ENCODE assay signal across 13 mouse cellular contexts in genomic region chr1:4623268-4623667, GRCm38 (mm10).
DNase-seq lines count a peak whose midpoint lies in the region; ATAC-seq lines count a peak whose summit lies in the region.
"Had no signal": no experiment of that assay in that cellular context is flagged by ENCODE, and none has a peak within 500 bp of the region (broad histone marks: within the 10 kb centered on the region; RNA-seq: fewer than 3 reads in every experiment).

No protein-coding gene starts in this region.

- ATAC-seq in heart, embryonic 12.5 days (ENCODE audit: insufficient number of reproducible peaks, low FRiP score), result peak; percentile 77; the same call in 1 of the 2 replicates
- ATAC-seq in hindbrain, embryonic 14.5 days (ENCODE audit: low FRiP score), result no peak

- intact Hi-C loops in heart, postnatal 14 days (cut with DNase I), result loop anchor here (2.0 kb wide), 1 partner anchor 32 kb away; no protein-coding TSS in a partner anchor

- H3K4me2 ChIP-seq in heart, embryonic 12.5 days, result no peak overlapping the region
- H3K4me2 ChIP-seq in hindbrain, embryonic 14.5 days (replicated peaks), result no peak overlapping the region
- H3K4me2 ChIP-seq: embryonic facial prominence, embryonic 13.5 days; hindbrain, embryonic 13.5 days had no signal

- H3K27me3 ChIP-seq in heart, embryonic 12.5 days (replicated peaks), result no peaks in the 10 kb centered on the region
- H3K27me3 ChIP-seq in hindbrain, embryonic 14.5 days (ENCODE audit: control insufficient read depth, insufficient read depth, low read length), result no peaks in the 10 kb centered on the region
- H3K27me3 ChIP-seq: CH12.LX; embryonic facial prominence, embryonic 13.5 days; hindbrain, embryonic 13.5 days had no signal

- no peak overlapping the region for H3K4me3 ChIP-seq in heart, embryonic 12.5 days
- no peak overlapping the region for H3K4me3 ChIP-seq in hindbrain, embryonic 14.5 days (replicated peaks; ENCODE audit: low read length)
- H3K4me3 ChIP-seq: embryonic facial prominence, embryonic 13.5 days; hindbrain, embryonic 13.5 days had no signal

- no peak overlapping the region for H3K9ac ChIP-seq in heart, embryonic 12.5 days
- no peak overlapping the region for H3K9ac ChIP-seq in hindbrain, embryonic 14.5 days
- H3K9ac ChIP-seq: embryonic facial prominence, embryonic 13.5 days; hindbrain, embryonic 13.5 days had no signal

- no peaks in the 10 kb centered on the region; the same call in 1 of the 2 replicates for H3K9me3 ChIP-seq in heart, embryonic 12.5 days (replicated peaks)
- 0 out of 2 replicates have a peak, but pooled peaks cover 3% of the 10 kb centered on the region for H3K9me3 ChIP-seq in hindbrain, embryonic 14.5 days (ENCODE audit: control insufficient read depth, low read length)
- H3K9me3 ChIP-seq: embryonic facial prominence, embryonic 13.5 days; hindbrain, embryonic 13.5 days had no signal

- peak overlapping the region; percentile 29; the same call in 1 of the 2 replicates for H3K27ac ChIP-seq in heart, embryonic 12.5 days (ENCODE audit: poor library complexity, severe bottlenecking)
- H3K27ac ChIP-seq in hindbrain, embryonic 14.5 days, result no peak overlapping the region
- H3K27ac ChIP-seq: embryonic facial prominence, embryonic 13.5 days; hindbrain, embryonic 13.5 days had no signal

- peaks cover 10% of the 10 kb centered on the region for H3K4me1 ChIP-seq in heart, embryonic 12.5 days (replicated peaks)
- no peaks in the 10 kb centered on the region for H3K4me1 ChIP-seq in hindbrain, embryonic 14.5 days (replicated peaks; ENCODE audit: control insufficient read depth, insufficient read depth, low read length)
- H3K4me1 ChIP-seq: hindbrain, embryonic 13.5 days had no signal

- no peaks in the 10 kb centered on the region for H3K36me3 ChIP-seq in heart, embryonic 12.5 days
- H3K36me3 ChIP-seq in hindbrain, embryonic 14.5 days (replicated peaks; ENCODE audit: control insufficient read depth, insufficient read depth), result no peaks in the 10 kb centered on the region
- H3K36me3 ChIP-seq: embryonic facial prominence, embryonic 13.5 days; hindbrain, embryonic 13.5 days had no signal

- peak; percentile 24 for DNase-seq in heart, adult 8-10 months (ENCODE audit: low spot score)
- no peak for DNase-seq in heart, postnatal 14 days
- peak; percentile 20 to 47 for DNase-seq in kidney, postnatal 25 days
- peak; percentile 32 for DNase-seq in lung, postnatal 36 days
- DNase-seq in hindbrain, embryonic 14.5 days (ENCODE audit: low spot score), result no peak
- DNase-seq in urinary bladder, postnatal 14 days (ENCODE audit: low spot score), result no peak
- no peak for DNase-seq in c-Kit-positive CD71-positive TER-119-positive erythroid progenitor cells, embryonic 14.5 days (ENCODE audit: low spot score)
- DNase-seq: cerebellum, adult 2 months; thymus, adult 18-20 months had no signal

- 9% methylated on average over 2 of the region's 2 CpGs for WGBS in heart, embryonic 12.5 days
- WGBS in hindbrain, embryonic 14.5 days, result 73% methylated on average over 2 of the region's 2 CpGs

Comparison
In these comparisons a context has a peak if more than half of its experiments do, and no peak if none do; other contexts are left out.
1. DNase-seq: peak in heart, adult 8-10 months (single experiment), kidney, postnatal 25 days (2 of 2) and lung, postnatal 36 days (single experiment); none in heart, postnatal 14 days (0 of 2), hindbrain, embryonic 14.5 days (single experiment), urinary bladder, postnatal 14 days (single experiment) and c-Kit-positive CD71-positive TER-119-positive erythroid progenitor cells, embryonic 14.5 days (single experiment).